Mouse (Mus musculus): ENCODE measurements at regions not wholly inside any gene's neighbourhood (a gene's known extent, or its start where the extent isn't known, plus 50 kb on each side); places are given as distances from the start of the nearest gene placed in this dataset.
A peak's percentile ranks its signal among the peaks of the same experiment; 100 is the strongest.

GRCm38 (mm10) chr8:91949110-91949509, 147.2 kb upstream of the Irx3 start:
- DNase-seq (ENCODE audit: low spot score): no peak

- peak; percentile 73 for DNase-seq (ENCODE audit: low spot score)
Measured at GRCm38 (mm10) chr8:91948173-91948940, 146.5 kb upstream of the Irx3 start.

GRCm38 (mm10) chr8:91941005-91941404, 139.1 kb upstream of the Irx3 start:
- DNase-seq (ENCODE audit: low spot score): peak; percentile 29

GRCm38 (mm10) chr8:91937227-91937626, 135.4 kb upstream of the Irx3 start:
- DNase-seq (ENCODE audit: low spot score): peak; percentile 12

GRCm38 (mm10) chr8:91930520-91930919, 128.7 kb upstream of the Irx3 start:
- no peak for DNase-seq (ENCODE audit: low spot score)

GRCm38 (mm10) chr8:91925968-91926524, 124.2 kb upstream of the Irx3 start:
- no peak for DNase-seq (ENCODE audit: low spot score)

GRCm38 (mm10) chr8:91924152-91924551, 122.3 kb upstream of the Irx3 start:
- no peak for DNase-seq (ENCODE audit: low spot score)

- no peak for DNase-seq (ENCODE audit: low spot score)
Measured at GRCm38 (mm10) chr8:91922211-91922874, 120.5 kb upstream of the Irx3 start.

- no peak for DNase-seq (ENCODE audit: low spot score)
Measured at GRCm38 (mm10) chr8:91917834-91918233, 116.0 kb upstream of the Irx3 start.

GRCm38 (mm10) chr8:91913971-91914370, 112.1 kb upstream of the Irx3 start:
- DNase-seq (ENCODE audit: low spot score): no peak

- DNase-seq (ENCODE audit: low spot score): no peak
Measured at GRCm38 (mm10) chr8:91913121-91913520, 111.3 kb upstream of the Irx3 start.

- DNase-seq (ENCODE audit: low spot score): peak; percentile 23
Measured at GRCm38 (mm10) chr8:91909637-91910383, 107.9 kb upstream of the Irx3 start.

- peak; percentile 18 for DNase-seq (ENCODE audit: low spot score)
Measured at GRCm38 (mm10) chr8:91908731-91909353, 107.0 kb upstream of the Irx3 start.

GRCm38 (mm10) chr8:91907178-91907577, 105.3 kb upstream of the Irx3 start:
- DNase-seq (ENCODE audit: low spot score): no peak

- no peak for DNase-seq (ENCODE audit: low spot score)
Measured at GRCm38 (mm10) chr8:91901525-91902281, 99.8 kb upstream of the Irx3 start.

GRCm38 (mm10) chr8:91899747-91900146, 97.9 kb upstream of the Irx3 start:
- no peak for DNase-seq (ENCODE audit: low spot score)

- DNase-seq (ENCODE audit: low spot score): no peak
Measured at GRCm38 (mm10) chr8:91897381-91897780, 95.5 kb upstream of the Irx3 start.

GRCm38 (mm10) chr8:91895987-91896386, 94.1 kb upstream of the Irx3 start:
- DNase-seq (ENCODE audit: low spot score): no peak

- no peak for DNase-seq (ENCODE audit: low spot score)
Measured at GRCm38 (mm10) chr8:91884862-91885261, 83.0 kb upstream of the Irx3 start.

- no peak for DNase-seq (ENCODE audit: low spot score)
Measured at GRCm38 (mm10) chr8:91884325-91884724, 82.5 kb upstream of the Irx3 start.

GRCm38 (mm10) chr8:91883012-91883411, 81.1 kb upstream of the Irx3 start:
- DNase-seq (ENCODE audit: low spot score): no peak
